Mouse (Mus musculus) heart, postnatal 0 days (tissue): Measurements from ENCODE around the gene Gpam.

Source experiments
- CTCF ChIP-seq: IDR thresholded peaks from 2 replicates; pipeline ENCODE4 v1.5.1; 2016; ENCODE audit warnings: antibody characterized with exemption, control low read depth, low read depth
- EP300 ChIP-seq: IDR thresholded peaks from 2 replicates; pipeline ENCODE4 v1.6.1; 2016; ENCODE audit warnings: antibody characterized with exemption, low read depth

GRCm38 (mm10) chr19:55164162-55164561 is 37.1 kb upstream of the Gpam start:
- TF ChIP-seq CTCF, result no peak
- TF ChIP-seq EP300, result no peak
